Mouse (Mus musculus) right cerebral cortex, postnatal 25 days (tissue): ENCODE measurements around the gene Cep112.

Experiments used
- DNase-seq: peaks from one replicate; pipeline ENCODE4 v3.0.0; 2022

The Cep112 gene

DNA sequence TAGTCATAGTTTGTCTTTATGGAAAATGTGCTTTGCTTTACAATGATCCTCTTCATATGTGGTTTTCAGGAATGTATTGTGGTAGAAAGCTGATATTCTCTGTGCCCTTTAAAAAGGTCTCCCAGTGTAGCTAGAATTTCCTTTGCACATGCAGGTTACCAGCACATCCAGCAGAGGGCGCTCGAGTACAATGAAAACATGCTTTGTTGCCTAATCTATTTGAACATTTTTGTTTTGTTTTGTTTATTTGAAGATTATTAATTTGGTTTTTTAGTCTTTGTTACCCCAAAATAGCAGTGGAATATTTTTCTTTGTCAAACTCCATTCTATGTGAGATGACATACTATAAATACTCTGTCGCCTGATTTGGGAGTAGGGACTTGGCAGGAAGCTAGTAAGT lies 24.8 kb downstream of the Cep112 start:
- peak; percentile 68 for DNase-seq

DNA sequence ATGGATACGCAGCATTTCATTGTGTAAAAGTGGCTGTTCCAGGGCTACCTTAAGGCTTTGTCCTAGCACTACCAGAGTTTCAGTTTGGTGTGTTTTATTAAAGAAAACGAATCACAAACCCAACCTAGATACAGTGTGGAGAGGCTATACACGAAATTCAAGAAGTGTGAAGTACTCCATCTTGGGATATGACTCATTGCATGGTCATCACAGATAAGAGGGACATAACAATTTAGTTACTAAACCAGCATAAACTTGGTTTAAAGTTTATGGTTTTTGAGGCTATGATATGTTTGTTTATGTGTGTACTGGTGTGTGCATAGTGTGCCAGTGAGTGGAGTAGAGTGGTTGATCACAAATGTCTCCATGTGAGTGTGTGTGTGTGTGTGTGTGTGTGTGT lies 34.6 kb downstream of the Cep112 start:
- DNase-seq = no peak

DNA sequence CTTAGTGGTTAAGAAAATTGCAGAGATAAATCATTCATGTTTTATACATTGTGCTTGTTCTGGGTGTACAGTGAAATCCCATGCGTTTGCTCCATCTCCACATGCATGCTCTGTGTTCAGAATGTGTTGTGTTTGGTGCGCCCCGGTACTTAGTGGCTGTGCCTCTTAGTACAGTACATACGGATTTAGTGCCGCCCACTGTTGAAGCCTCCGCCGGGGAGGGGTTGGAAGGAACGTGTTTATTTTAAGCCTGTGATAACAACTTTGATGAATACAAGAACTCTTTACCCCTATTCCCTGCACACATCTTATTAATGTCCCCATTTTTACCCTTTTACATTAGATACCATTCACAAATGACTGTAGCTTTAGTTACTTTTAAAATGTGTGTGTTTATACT lies 39.1 kb downstream of the Cep112 start:
- no peak for DNase-seq

DNA sequence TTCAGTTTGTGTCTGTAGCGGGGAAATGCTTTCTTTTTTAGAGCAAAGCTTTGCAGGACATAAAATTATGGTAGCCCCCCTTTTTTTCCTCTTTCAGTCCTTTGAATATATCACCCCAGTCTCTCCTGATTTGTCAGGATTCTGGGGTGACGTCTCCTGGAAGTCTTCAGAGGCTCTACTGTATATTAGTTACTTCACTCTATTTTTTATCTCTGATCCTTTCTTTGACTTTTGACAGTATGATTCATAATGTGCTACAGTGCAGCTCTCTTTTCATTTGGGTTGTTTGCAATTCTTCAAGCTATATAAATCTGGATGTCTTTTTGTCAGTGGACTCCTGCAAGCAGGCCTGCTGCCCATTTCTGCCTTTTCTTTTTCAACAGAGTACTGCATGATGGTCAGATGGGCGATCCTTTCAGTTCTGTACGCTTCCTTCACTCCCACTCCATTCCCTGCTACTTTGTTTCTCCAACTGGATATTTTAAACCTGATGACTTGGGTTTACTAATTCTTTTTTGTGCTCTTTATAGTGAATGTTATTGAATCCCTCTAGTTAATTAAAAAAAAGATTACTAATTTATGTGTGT lies 39.8 kb downstream of the Cep112 start:
- no peak for DNase-seq

DNA sequence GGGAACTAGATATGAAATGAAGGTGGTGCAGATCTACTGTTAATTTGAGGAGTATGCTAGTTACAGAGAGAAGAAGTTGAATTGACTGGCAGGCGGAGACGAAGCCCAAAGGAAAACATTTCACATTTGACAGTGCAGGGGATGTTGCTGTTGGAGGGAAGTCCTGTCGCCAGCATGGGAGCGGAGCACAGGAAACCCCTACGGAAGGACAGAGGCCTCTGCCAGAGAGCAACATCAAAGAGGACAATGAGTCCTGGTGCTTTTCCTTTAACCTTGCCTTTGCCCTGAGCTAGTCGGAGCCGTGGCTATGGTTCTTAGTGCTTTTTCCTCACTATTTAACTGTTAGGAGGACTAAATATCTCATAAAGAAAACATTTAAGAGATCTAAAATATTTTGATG lies 50.7 kb downstream of the Cep112 start:
- no peak for DNase-seq

DNA sequence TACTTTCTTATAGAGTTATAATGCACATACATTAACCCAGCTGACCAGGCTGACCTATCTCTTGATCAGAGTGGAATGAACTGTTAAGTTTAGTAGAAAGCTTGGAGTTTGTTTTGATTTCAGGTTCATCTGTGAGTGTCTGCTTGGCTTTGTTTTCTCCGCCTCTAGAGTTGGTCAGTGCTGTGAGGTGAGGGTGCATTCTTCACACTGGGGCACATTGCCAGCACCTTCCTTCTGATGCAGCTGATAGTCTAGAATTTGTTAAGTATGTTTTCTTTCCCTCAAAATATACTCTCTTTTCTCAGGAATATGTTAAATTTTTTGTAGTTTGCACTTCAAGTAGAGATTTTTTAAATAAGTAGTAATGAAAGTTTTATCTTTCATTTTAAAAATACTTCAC lies 51.2 kb downstream of the Cep112 start:
- no peak for DNase-seq

DNA sequence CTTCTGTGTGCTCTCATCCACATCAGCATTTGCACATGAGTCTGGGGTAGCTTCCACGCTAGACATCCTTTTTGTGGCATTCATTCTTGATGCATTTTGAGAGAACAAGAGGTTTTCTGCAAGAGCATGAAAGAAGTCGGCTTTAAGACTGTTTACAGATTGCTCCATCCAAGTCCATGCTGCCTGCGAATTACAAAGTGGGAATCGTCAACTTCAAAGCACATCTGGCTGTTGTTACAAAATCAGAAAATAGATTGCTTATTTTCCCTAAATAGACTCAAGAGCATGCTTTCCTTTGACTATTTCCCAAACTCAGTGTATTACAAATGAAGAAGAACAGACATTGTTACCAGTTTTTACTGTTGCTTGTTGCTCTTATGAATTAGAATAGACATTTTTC lies 59.0 kb downstream of the Cep112 start:
- no peak for DNase-seq

DNA sequence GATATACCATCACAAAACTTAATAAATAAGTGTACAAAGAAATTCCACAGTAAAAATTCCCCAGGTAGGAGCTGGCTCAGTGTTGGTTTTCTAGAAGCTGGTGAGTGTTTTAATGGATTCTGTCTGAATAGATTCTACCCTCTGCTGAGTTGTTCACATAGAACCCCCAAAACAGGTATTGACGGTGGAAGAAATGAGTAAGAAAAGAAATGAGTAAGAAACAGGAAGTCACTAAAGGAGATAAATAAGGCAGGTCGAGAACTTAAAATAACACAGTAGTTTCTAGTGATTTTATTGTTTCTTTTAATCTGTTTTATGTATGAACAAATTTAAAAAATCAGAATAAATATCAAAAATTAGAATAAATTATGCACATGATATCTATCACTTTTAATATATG lies 63.3 kb downstream of the Cep112 start:
- DNase-seq = no peak

DNA sequence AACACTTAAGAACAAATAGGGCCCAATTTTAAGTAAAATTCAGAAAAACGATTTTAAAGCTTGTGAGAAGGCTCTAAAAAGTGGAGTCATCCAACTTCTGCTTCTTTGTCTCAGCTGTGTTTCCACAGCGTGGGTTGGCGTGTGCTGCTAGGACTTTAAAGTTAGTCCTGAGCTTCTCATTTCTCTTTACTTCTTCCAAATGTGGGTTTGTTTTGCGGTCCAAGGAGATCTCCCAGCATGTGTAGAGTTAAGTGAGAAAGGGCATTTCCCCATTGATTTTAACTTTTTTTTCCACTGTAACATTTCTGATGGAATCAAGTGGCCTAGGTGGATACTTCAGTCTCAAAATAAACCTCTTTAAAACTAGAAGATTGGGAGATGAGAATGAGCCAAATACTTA lies 64.9 kb downstream of the Cep112 start:
- no peak for DNase-seq

DNA sequence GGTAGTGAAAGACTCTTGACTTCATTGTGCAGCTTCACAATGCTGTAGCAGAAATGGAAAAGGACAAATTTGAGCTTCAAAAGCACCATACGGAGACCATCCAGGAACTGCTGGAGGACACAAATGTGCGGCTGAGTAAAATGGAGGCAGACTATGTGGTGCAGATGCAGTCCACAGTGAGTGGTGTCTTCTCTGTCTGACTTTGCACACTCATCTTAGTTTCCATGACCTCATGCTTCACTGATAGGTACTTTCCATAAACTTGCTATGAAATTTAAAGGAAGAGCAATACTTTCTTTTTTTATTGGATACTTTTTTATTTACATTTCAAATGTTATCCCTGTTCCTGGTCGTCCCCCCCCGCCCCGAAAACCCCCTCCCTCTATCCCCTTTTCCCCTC lies 83.2 kb downstream of the Cep112 start:
- DNase-seq = no peak

DNA sequence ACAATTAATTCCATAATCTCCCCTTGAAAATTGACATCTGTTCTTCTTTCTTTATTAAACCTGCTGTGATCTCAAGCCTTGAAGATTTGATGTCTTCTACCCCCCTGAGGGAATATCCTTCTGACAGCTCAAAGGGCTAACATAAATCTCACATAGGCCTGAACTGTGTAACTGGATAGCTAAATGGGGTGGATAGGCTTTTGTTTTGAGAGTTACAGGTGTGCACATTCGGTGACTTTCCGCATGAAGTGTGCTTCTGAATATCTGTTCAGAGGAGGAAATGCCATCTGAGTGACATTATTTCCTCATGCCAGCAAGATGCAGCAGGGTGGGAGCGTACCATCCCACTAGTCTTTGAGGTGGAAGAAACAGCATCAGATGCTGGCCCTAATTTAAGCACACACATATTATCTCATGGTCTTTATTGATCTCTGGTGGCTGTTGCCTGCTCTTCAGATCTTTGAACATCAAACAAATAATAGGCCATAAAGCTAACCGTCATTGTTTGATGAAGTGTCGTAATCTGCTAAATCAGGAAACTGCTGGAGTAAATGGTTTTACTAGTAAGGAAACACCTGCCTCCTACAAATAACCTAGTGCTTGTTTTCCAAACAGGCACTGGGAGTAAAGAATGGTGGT lies 102.9 kb downstream of the Cep112 start:
- DNase-seq = no peak

DNA sequence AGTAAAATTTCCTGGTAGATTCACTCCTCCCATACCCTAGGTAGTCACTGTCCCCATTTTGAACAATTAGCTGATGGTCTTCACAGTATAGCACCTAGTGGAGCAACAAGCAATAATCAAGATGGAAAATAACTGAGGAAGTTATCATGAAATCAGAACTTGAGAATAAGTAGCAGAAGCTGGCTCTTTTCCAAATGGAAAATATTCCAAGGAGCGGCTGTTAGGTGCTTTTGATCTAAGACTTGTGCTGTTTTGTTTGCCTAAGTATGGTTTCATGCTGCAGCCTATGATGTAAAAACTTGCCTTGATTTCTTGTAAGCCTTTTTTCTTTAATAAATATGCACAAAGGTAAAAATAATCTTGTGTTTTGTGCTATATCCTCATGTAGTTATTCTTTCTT lies 107.9 kb downstream of the Cep112 start:
- no peak for DNase-seq

DNA sequence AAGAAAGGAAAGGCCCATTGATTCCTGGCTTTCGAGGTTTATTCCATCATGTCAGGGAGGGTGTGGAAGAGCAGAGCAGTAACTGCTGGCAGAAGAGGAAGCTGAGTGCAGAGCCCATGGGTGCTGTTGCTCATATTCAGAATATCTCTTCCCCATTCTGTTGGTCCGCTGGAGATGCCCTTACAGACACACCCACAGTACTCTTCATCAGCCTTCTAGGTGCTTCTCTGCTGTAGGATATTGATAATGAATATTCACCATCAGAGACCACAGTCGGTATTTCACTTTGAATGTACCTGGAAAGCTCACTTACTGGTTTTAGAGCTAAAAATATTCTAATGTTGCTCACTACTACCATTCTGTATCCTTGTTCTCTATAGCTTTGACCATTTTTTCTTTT lies 109.0 kb downstream of the Cep112 start:
- no peak for DNase-seq

DNA sequence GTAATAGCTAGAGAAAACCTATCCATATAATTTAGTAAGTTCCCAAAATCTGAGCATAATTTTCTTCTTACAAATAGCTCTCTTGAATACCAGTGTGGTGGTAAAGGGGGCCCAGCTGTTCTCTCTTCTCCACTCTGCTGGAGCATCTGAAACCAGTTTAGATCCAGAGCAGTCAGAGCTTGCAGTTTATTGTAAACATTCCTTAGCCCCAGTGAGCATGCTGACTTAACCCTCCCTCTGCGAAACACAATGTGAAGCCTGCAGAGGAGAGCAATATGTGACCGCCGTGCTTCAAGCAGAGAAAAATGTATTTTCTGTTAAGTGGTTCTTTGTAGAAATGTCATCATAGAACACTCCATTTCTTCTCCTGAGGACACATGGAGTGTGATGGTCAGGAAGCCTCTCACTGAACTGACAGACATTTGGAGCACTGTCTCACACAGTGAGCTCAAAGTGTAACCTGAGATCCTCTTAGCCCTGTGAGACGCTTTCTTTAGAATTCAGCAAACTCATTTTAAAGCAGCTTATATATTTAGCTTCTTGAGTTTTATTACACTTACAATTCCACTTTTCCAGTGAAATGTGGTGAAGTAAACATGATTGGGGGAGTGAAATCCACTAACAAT lies 128.1 kb downstream of the Cep112 start:
- DNase-seq = no peak

DNA sequence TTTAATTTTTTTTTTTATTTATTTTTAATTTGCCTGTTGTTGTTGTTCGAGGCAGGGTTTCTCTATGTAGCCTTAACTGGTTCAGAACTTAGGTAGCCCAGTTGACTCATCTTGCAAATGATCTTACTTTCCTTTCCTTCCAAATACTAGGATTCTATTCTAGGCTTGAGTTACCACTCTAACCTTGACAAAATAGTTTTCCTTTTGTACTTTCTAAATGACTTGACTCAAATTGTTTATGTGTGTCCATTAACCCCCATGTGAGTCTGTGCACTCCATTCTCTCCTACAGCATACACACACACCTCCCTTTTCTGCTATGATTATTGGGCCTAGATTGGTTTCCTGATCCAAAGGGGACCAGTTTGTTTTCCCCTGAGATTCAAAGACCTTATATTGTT lies 128.9 kb downstream of the Cep112 start:
- no peak for DNase-seq

DNA sequence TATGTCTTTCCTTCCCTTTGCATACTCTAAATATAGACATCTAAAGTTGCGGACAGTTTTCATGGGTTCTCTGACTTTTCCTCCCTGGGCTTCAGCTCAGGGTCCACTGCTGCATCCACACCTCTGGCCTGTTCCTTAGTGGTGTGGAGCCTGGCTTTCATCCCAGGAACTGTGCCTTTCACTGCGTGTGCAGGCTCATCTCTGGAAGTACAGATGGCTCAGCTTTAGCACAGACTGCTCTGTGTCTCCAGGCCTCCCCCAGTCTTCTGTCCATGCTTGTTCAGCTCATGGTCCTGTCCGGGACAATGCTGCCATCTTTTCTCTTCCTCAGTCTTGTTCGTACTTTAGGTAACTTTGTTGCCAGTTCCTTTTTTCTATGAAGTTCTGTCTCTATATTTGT lies 133.6 kb downstream of the Cep112 start:
- no peak for DNase-seq

DNA sequence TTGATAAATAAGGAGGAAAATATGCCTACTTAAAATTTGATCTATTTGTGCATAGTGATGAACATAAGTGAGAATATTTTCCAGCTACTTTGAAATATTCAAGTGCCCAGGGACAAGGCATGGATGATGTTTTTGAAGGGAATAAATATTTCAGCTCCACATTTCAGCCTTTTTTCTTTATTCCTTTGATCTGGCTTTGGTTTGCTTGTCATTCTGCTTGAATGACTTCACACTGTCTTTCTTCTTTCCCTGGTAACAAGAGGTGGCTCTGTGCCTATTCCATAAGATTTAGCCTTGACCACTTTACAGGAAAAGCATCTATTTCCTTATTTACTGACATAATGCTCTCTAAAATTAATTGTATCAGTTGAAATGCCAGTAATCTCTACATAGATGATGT lies 134.5 kb downstream of the Cep112 start:
- no peak for DNase-seq

DNA sequence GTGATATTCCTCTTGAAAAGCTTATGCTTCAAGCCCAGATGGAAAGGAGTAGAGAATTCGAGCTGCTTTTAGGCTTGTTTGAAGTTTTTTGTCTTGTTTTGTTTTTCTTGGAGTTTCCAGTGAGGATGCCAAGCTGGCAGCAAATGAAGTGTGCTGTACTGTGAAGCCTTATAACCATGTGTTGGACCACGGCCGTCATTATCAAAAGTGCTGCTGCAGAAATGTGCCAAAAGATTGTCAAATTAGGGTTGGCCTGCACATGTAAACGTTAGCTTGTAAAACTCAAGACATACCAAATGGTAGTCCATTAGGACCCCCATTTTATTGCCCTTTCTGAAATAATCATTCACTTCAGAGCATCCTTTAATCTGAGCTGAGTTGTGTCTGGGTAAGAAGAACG lies 137.1 kb downstream of the Cep112 start:
- DNase-seq = no peak

DNA sequence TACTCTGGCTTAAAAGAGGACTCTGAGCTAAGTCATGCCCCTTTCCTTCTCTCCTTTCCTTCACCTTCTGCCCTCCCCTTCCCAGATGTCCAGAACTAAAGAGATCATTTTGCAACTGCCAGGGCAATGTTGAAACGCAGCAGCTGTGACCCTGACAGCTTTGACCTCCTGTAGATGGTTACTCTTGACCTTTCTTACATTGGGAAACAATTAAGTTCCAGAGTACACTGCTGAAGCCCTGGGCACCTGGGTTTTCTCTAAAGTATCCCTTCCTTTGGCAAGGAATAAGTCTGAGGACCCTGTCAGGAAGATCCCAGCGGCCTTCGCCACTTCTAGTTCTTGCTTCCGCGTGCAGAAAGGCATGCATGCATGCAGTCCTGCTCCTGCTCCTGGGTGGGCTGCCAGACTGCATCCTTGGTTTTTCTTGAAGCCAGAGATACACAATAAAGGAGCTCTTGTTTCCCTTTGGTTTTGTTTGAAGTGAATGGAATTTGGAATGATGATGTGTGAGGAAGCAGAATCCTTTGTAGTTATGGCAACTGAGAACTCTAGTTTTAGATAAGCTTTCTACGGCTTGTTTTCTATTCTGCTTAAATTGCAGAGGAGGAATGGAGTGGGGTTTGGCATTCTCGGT lies 161.7 kb downstream of the Cep112 start:
- no peak for DNase-seq

DNA sequence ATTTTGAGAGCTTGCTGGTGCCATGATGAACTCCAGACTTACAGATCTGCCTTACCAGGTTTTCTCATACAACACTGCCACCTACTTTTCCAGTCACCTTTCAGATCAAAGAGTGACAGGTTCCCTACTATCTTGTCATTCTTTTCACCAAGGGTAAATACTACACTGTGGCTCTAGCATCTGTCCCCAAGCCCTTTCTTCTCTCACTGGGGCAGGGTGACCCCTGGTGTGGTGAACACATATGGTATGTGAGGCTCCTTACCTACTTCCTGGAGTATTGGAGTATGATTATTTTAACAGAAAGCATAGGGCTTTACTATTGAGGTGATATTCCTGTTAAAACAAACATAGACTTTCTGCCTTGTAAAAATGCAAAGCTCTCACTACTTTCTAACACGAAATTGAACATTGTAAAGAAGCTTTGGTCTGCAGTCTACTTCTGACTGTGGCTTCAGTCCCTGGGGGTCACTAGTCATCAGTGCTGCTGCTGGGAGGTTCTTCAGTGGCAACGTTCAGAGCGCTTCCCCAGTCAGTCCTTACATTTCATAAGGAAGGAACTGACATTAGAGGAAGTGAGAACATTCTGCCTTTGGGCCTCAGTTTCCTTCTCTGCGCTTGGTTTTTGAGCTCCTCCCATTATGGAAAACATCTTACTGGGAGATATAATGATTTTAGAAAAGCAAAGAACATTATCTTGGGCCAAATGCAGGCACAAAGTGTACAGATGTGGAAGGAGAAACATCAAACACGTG lies 168.4 kb downstream of the Cep112 start:
- no peak for DNase-seq

DNA sequence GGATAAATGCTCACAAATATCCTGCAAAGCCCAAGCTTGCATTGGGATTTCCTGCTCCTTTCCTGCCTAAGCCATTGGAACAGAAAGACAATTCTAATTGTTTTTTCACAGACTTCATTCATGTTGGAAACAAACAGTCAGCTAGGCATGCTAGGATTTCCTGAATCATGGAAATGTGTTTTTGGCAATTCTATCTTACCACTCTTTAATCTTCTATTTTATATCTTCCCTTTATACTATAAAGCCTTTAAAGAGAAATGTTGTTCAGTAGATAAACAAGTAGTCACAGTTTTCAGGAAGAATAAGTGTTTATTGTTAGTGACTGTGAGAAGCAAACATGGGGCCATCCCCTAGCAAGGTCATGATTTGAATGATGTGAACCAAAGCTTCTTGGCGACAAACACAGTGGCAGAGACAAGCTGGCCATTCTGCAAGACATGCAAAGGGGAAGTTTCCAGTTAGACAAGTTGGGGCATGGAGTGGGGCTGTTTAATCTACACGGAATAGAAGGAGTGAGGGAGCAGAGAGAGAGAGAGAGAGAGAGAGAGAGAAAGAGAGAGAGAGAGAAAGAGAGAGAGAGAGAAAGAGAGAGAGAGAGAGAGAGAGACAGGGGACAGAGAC lies 169.1 kb downstream of the Cep112 start:
- no peak for DNase-seq

DNA sequence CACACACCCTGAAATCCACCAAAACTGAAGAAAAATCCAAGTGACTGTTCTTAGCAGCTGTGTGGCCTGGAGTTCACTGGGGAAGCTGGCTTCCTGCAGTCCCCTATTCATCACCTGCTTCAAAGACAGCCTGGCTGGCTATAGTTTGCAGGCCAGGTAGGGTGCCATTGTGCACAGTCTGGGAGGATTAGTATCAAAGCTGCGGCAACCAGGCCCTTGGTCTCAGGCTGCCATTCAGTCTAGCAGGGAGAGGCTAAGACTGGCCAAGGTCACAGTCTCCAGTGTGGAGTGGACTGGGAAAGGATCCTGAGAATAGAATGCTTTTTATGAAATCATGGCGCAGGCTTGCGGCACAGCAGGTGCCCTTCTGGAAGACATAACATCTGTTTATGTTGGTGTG lies 180.3 kb downstream of the Cep112 start:
- peak; percentile 26 for DNase-seq

DNA sequence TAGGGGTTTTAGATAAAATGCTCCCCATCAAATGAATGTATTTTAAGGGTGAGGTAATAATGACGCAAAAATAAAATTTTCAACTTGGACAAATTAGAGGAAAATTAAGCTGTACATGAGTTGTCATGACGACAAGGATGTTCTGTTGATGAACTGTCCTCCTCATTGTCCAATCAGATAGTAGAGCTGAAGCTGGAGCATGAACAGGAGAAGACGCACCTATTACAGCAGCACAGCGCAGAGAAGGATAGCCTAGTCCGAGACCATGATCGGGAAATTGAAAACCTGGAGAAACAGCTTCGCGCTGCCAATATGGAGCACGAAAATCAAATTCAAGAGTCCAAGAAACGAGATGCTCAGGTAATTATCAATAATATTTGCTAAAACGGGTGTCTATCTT lies 181.0 kb downstream of the Cep112 start:
- DNase-seq = no peak
